Mouse (Mus musculus) adrenal gland, adult 18-20 months (tissue): ENCODE results near the gene Naa80. TPM values are rescaled to one million over a fixed set of nuclear protein-coding genes. Genes with fewer than 3 reads are reported as not detected.
A peak's percentile ranks its signal among the peaks of the same experiment; 100 is the strongest.

ENCODE experiments used
- DNase-seq, 2 experiments: peaks; one replicate each; pipeline ENCODE4 v3.0.0; 2021 to 2022; ENCODE audit warnings: low spot score in 2 of 2
- total RNA-seq, 2 experiments: library from RNA; stranded (reverse); gene quantifications; 1 replicate in 1 of 2; 2 replicates in 1 of 2; pipeline ENCODE4 v1.2.3; 2021

The Naa80 gene
- total RNA-seq, 2 experiments from 2014 or later = 13.3 to 16.5 TPM

DNA sequence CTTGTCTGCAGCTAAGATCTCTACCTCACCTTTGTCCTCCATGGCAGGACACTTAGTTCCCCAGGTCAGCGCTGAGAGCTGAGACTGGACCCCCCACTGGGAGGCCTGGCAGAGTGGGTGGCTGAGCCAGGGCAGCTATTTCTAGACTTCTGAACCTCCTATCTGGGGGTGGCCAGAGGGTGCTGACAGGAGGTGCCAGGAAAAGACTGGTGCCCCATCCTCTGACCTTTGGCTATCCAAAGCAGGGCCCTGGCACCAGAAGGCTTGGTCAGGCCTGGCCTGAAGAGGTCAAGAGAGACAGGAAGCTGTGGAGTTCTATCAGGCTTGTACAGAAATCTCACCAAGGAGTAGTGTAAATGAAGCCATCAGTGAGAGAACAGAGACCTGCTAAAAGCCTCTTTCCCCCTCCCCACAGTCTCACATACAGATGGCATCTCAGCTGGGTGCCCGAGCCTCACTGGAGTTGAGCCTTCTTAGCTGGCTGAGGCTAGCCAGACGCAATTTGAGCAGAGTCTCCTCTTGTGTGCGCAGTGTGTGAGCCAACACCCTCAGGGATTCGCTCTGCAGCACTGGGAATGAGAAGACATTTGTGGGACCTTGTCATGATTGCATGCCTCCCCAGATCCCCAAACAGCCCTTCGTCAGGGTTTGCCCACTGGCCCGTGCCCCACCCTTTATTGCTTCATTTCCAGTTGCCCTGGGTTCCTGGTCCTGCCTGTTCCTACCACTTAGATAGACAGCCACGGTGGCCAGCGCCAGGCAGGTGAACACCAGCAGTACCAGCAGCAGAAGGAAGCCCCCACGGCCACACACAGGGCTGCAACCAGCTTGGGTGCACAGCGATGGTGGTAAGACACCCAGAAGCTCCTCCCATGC is 14.7 kb downstream of the Naa80 start:
- no peak for DNase-seq

DNA sequence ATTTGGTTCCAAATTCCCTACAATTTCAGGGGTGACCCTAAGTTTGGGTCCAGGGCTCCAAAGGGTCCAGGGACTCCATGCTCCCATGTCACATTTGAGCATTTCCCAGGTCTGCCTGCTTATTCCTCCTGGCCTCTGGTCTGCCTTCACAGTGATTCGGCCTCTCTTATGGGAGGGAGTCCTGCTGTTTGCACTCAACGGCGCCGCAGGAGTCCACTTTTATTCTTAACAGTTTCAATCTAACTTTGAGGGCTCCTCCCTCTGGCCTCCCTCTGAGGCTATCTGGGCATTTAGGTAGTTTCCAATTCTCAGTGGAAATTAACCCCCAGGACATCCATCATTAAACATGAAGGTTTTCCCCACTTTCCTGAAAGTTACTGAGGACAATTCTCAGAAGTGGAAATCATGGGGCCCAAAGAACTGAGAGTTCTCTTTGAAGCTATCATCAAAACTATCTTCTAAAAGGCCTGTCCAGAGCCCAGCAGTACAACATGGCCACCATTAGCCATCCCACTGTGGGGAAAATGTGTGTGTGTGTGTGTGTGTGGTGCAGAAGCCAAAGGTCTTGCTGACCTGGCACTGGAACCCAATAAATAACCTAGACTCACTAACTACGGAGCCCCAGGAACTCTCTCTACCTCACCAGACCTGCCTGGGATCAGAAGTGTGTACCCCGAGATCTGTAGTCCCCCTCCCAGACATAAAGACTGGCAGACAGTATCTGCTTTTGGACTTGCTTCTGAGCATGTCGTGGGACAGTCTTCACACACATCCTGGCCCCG is 15.8 kb downstream of the Naa80 start:
- DNase-seq = no peak

GRCm38 (mm10) chr9:107596619-107597569 is 18.2 kb downstream of the Naa80 start:
- no peak for DNase-seq

DNA sequence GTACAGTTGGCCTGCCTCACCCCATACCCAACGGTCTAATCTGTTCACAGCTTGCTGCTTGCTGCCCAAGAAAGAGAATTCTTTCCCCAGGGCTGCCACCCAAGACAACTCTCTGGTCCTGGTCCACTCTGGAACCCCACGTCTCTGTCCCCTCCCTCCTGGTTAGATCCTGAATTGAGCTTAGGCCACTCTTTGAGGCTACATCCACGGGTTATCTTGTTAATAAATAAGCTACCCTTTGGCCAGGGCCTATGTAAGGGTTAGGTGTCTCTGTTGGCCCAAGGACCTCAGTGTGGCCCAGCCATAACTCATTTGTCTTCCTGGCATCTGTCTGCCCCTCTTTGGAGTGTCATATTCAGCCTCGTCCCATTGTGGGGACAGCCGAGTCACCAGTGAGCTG is 19.7 kb downstream of the Naa80 start:
- DNase-seq = no peak

DNA sequence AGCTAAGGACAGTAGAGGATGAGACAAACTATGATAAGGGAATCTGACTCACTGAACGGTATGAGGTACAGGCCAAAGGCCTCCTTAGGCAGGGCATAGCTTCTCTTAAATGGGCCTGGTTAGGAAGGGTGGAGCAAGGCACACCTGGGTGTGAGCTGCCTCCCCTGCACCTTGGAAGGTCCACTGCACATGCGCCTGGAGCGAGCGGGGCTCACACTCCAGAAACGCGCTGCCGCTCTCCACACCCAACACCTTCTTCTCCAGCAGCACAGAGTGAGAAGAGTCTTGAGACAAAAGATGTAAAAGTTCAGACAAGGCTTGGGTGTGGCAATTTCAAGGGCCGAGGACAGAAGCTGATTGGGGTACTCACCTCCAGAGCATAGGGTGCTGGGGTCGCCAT is 20.7 kb downstream of the Naa80 start:
- no peak for DNase-seq

DNA sequence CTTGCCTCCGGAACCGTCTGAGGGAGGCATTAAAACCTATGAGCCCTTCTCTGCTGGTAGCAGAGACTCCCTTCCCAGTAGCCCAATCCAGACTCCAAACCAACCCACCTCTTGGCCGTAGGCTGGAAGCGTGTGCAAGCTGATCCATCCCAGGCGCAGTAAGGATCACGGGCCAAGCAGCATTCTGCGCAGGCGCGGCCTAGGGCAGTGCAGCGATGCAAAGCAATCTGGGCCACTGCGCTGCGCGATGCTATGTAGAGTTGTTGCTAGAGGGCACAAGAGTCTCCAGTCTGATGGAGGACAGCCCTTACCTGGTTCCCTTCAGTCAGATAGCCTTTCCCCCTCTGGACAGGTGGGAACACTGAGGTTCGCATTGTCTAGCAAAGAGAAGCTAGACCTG is 21.2 kb downstream of the Naa80 start:
- DNase-seq = no peak

DNA sequence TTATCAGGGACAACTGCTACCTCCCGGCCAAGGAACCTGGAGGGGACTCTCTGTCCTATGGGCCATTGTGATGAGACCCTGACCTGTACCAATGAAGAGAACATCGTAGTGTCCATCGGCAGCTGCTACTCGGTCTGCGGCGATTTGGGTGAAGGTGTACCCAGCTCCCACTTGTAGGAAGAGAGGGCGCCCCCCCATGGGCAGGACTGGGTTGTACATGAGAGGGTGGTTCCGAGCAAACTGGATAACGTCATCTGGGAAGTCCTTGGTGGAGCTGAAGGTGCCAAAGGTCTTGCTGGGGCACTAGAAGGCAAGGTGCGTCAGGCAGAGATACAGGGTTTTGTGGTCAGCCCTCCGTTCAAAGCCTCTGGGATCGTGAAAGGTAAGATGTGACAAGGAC is 22.1 kb downstream of the Naa80 start:
- no peak for DNase-seq

- no peak for DNase-seq
These were observed 22.6 kb downstream of the Naa80 start for GRCm38 (mm10) chr9:107601275-107601674.

DNA sequence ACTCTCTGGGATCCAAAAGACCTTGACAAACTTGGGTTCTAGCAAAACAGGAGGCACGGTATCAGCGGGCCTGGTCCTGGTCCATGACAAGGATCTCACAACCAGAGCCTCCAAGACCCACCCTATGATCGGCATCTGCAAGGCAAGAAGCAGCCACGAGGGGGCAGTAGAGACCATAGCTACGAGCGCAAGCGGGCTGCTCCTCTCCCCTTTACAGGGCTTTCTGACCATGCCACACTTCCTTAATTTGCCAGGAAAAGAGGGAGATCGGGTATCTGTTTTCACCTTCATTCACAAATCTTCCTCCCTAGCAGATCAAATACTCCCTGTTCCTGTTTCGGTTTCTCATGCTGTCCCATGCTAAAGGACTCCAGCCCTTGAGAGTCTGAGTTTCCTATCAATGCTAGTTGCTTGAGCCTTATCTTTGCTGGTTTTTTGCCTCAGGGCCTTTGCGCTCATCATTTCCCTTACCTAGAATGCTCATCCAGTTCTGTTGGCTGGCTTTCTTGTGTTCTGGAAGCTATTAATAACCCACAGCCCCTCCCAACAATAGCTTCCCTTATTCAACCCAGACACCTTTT is 23.5 kb downstream of the Naa80 start:
- DNase-seq = peak; percentile 97 to 98

DNA sequence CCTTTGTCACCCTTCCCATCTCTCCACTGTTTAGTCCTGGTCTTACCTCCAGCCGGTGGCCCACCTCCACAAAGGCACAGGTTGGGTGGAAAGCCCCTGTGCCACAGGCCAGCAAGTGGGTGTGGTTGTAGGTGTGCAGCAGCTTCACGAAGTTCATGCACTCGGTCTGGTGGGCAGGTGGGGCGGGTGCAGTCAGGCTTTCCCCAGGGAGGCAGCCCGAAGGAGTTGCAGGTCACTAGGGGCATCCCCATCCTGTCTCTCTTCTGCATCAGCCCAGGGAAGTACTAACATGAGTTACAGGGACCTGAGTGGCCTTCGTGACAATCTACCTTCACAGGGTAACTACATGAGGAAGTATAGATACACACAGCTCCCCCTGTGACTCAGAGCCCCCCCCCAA is 24.6 kb downstream of the Naa80 start:
- DNase-seq = no peak

GRCm38 (mm10) chr9:107605041-107605661 is 26.5 kb downstream of the Naa80 start:
- DNase-seq = no peak

GRCm38 (mm10) chr9:107606591-107606990 is 27.9 kb downstream of the Naa80 start:
- DNase-seq = no peak

GRCm38 (mm10) chr9:107607036-107607435 is 28.3 kb downstream of the Naa80 start:
- no peak for DNase-seq

- no peak for DNase-seq
These were observed 29.1 kb downstream of the Naa80 start for GRCm38 (mm10) chr9:107607653-107608245.

GRCm38 (mm10) chr9:107608741-107609432 is 30.2 kb downstream of the Naa80 start, which contains the start of gene Sema3b:
Gene Sema3b, minus strand, starts transcription at chr9:107609229.
- no peak for DNase-seq

- no peak for DNase-seq
These were observed 30.7 kb downstream of the Naa80 start for GRCm38 (mm10) chr9:107609433-107609830.

GRCm38 (mm10) chr9:107611456-107612190 is 32.9 kb downstream of the Naa80 start:
- no peak for DNase-seq

- DNase-seq = peak; percentile 100
These were observed 33.7 kb downstream of the Naa80 start for GRCm38 (mm10) chr9:107612191-107612944.
